Mouse (Mus musculus) midbrain, embryonic 15.5 days (tissue): Measurements from ENCODE around the gene Flywch1. TPM values are rescaled to one million over a fixed set of nuclear protein-coding genes. Genes with fewer than 3 reads are reported as not detected.
A peak's percentile ranks its signal among the peaks of the same experiment; 100 is the strongest.

Experiments
- ATAC-seq: fragments of 200-750 bp; cut with Nextera tagmentation; replicated peaks from 2 replicates; pipeline ENCODE4 v1.8.0; 2017; ENCODE audit warnings: moderate TSS enrichment
- H3K27ac ChIP-seq: fragments of 300-500 bp; sonication (generic); 2 replicates; pipeline ENCODE4 v1.5.1; 2015; ENCODE audit warnings: mild to moderate bottlenecking, inconsistent platforms
- H3K27me3 ChIP-seq: fragments of 300-500 bp; sonication (generic); replicated peaks from 2 replicates; pipeline ENCODE4 v1.6.1; 2015; ENCODE audit warnings: inconsistent platforms
- H3K36me3 ChIP-seq: fragments of 300-500 bp; sonication (generic); replicated peaks from 2 replicates; pipeline ENCODE4 v1.6.1; 2015; ENCODE audit warnings: inconsistent platforms
- H3K4me1 ChIP-seq: fragments of 300-500 bp; sonication (generic); 2 replicates; pipeline ENCODE4 v1.6.1; 2015; ENCODE audit warnings: inconsistent platforms
- H3K4me2 ChIP-seq: fragments of 300-500 bp; sonication (generic); 2 replicates; pipeline ENCODE4 v1.6.1; 2015; ENCODE audit warnings: inconsistent platforms, mild to moderate bottlenecking, moderate library complexity
- H3K4me3 ChIP-seq: fragments of 300-500 bp; sonication (generic); 2 replicates; pipeline ENCODE4 v1.5.1; 2015; ENCODE audit warnings: mild to moderate bottlenecking, inconsistent platforms
- H3K9ac ChIP-seq: fragments of 300-500 bp; sonication (generic); 2 replicates; pipeline ENCODE4 v1.6.1; 2015; ENCODE audit warnings: mild to moderate bottlenecking, inconsistent platforms
- H3K9me3 ChIP-seq: fragments of 300-500 bp; sonication (generic); 2 replicates; pipeline ENCODE4 v1.6.1; 2016; ENCODE audit warnings: inconsistent platforms
- WGBS: fragments of 180-500 bp; shearing (Covaris S2); methylation state at CpG from one replicate; pipeline ENCODE4 v1.1.7; 2015; ENCODE audit warnings: mixed read lengths; 5-methylcytosine and 5-hydroxymethylcytosine counted together
- polyA plus RNA-seq: library from polyadenylated mRNA; unstranded; fragments of >200 nt; fragmentation: Nextera tagmentation; extraction: Ambion mirVana; gene quantifications from 2 replicates; pipeline ENCODE4 v1.2.1, GENCODE M21; 2015

Gene Flywch1
- polyA plus RNA-seq, 1 experiment from 2014 or later, result 242 TPM

DNA sequence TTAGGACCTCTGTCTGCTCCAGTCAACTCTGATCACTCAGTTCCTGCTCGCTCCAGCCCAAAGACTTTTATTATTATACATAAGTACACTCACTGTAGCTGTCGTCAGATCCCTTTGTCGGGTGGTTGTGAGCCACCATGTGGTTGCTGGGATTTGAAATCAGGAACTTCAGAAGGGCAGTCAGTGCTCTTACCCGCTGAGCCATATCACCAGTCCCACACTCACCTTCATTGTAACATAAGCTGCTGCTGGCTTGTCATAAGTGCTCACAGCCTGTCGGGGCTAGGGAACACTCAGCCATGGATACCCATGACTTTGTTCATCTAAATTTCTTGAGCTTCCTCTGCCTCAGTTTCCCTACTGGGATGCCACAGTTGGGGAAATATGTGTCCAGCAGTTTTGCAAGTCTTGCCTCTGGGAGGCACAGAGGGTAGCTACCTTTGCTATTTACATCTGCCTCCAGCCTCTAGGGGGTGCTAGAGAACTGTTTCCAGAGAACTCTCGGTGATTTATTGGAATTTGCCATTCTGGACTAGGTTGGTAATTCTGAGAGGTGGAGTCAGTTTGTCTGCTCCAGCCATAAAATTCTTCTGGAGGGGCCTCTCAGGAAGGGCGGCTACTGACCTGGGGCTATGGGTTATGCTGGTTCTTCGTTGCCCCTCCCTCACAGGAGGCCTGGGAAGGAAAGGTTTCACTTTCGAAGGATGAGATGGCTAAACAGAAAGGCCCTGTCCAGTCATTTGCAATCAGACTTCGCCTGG, 22.6 kb downstream of the Flywch1 start:
- WGBS, result 37% methylated on average over 10 of the region's 10 CpGs
- ATAC-seq, result no peak
- Histone ChIP-seq H3K4me3 (no peak overlapping the region), H3K9me3 (no peaks in the 10 kb centered on the region), H3K27me3 (peaks cover 31% of the 10 kb centered on the region), H3K4me2 (no peak overlapping the region), H3K36me3 (peaks cover 14% of the 10 kb centered on the region), H3K27ac (no peak overlapping the region), H3K4me1 (peaks cover 19% of the 10 kb centered on the region), H3K9ac (no peak overlapping the region)

DNA sequence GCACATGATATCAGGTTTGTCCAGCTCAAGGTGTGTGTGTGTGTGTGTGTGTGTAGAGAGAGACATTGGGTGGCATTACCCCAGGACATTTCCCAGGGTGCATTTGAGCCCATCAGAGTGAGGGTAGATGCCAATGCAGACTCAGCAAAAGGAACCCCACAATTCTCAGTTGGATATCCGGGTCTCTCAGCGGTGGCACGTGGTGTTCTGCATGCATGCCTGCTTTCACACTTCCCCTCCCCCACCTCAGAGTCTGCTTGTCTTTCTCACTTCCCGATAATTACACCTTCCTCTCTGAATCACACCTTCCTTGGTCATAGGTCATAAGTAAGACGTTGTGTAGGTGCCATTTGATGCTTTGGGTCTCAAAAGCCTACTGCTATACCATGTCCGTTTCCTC, 23.4 kb downstream of the Flywch1 start:
- Histone ChIP-seq H3K27me3 (peaks cover 39% of the 10 kb centered on the region), H3K9me3 (no peaks in the 10 kb centered on the region), H3K27ac (no peak overlapping the region), H3K4me1 (peaks cover 19% of the 10 kb centered on the region), H3K4me2 (no peak overlapping the region), H3K9ac (no peak overlapping the region), H3K36me3 (peaks cover 6% of the 10 kb centered on the region), H3K4me3 (no peak overlapping the region)
- 49% methylated on average over 6 of the region's 6 CpGs for WGBS
- ATAC-seq, result no peak

DNA sequence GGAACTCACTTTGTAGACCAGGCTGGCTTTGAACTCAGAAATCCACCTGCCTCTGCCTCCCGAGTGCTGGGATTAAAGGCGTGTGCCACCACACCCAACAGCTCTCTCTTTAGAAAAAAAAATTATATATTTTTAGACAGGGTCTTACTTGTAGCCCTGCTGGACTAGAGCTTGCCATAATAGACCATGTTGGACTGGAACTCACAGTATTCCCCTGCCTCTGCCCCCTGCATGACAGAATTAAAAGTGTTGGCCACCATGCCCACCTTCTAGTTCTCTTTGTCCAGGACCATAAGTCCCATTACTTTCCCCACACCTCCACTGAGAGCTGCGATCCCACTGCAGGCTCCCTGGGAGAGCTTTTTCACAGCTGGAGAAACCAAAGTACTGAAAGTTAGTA, 23.9 kb downstream of the Flywch1 start:
- 85% methylated on average over 3 of the region's 3 CpGs for WGBS

DNA sequence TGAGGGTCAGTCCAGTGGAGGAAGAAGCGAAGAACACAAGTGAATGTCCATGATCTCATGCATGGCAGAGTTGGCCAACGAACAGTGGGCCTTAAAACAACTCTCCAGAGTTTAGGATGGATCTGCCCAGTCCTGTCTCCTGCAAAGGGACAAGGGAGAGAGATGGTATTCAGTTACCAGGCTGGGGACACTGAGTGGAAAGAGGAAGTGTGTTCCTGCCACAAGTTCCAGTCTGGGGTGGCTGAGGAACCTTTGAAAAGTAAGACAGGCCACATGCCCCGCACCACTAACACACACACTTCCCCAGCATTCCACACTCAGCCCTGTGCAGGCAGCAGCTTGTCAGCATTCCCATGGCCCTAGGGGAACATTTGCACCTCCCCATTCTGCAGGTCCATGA, 24.6 kb downstream of the Flywch1 start:
- H3K4me2 ChIP-seq, result no peak overlapping the region
- H3K36me3 ChIP-seq, result no peaks in the 10 kb centered on the region; the same call in 1 of the 2 replicates
- no peaks in the 10 kb centered on the region for H3K9me3 ChIP-seq
- no peak overlapping the region for H3K27ac ChIP-seq
- H3K4me1 ChIP-seq, result peaks cover 27% of the 10 kb centered on the region
- WGBS, result 89% methylated on average over 3 of the region's 3 CpGs
- ATAC-seq, result no peak
- H3K4me3 ChIP-seq, result no peak overlapping the region
- H3K9ac ChIP-seq, result no peak overlapping the region
- H3K27me3 ChIP-seq, result peaks cover 52% of the 10 kb centered on the region

More for the DNA sequence above, 23.9 kb downstream of the Flywch1 start:
- Histone ChIP-seq H3K27me3 (peaks cover 45% of the 10 kb centered on the region), H3K27ac (no peak overlapping the region), H3K9me3 (no peaks in the 10 kb centered on the region), H3K36me3 (peaks cover under 1% of the 10 kb centered on the region), H3K4me3 (no peak overlapping the region), H3K4me2 (no peak overlapping the region), H3K4me1 (peaks cover 21% of the 10 kb centered on the region), H3K9ac (no peak overlapping the region)
- ATAC-seq, result no peak

DNA sequence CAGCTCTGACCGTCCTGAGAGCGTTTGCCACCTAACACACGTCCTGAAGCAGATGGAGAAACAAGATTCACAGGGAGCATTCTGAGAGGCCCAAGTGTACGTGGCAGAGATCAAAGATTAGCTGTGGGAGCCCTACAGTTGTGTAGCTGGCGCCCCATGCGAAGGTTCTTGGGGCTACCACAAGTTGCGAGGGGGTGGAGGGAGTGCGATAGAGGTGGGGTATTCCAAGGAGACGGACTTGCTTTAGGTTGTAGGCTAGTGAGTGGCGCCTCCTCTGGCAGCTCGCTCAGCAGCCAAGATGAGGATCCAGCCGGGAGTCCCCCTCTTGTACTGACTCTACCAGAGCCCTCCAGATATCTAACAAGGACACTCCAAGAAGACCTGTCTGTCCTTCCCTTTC, 25.1 kb downstream of the Flywch1 start:
- ATAC-seq, result no peak; the same call in 1 of the 2 replicates
- peaks cover 56% of the 10 kb centered on the region for H3K27me3 ChIP-seq
- WGBS, result 3% methylated on average over 12 of the region's 12 CpGs
- no peaks in the 10 kb centered on the region; the same call in 1 of the 2 replicates for H3K36me3 ChIP-seq
- no peak overlapping the region for H3K9ac ChIP-seq
- H3K27ac ChIP-seq, result no peak overlapping the region
- no peaks in the 10 kb centered on the region for H3K9me3 ChIP-seq
- H3K4me1 ChIP-seq, result peaks cover 27% of the 10 kb centered on the region
- peak overlapping the region; percentile 45; the same call in 1 of the 2 replicates for H3K4me3 ChIP-seq
- H3K4me2 ChIP-seq, result peak overlapping the region; percentile 86

DNA sequence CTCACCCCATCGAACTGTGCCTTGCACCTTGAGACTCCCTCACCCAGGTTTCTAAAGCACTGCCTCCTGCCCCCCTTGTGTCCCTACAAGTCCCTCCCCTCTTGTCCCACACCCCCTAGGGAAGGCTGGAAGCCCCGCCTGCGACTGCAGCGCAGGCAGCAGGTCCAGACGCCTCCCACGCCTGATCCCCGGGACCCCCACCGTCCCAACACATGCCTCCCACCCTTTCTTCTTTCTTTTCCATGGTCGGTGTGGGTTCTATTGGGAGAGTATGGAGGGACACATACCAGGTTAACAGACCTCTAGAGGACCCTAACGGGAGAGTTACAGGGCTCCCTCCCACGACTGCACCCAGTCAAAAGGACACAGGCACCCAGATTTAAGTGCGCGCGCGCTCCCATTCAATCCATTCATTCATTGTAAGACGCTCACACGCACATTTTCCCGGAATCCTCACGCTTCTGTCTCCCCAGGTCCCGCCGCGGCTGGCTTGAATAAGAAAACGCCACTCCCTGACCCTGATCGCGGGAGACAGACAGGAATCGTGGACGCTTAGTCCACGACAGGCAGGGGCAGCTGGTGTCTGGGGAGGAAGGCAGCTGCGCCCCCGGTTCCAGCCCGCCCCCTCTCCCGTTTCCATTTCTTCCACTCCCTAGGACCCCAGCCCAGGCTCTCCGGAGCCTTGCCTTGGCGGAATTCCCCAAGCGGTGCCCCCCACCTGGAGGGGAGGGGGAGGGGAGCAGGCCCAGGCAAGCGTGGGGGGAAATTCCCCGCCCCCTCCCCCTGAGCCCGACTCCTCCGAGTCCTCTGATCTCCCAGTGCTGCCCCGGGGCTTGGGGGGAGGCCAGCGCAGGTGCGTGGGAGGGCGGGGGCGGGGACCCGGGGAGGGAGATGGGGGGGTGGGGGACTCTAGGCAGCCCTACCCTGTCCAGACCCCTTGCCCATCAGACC, 25.8 kb downstream of the Flywch1 start, which contains the start of gene Kremen2:
TSS of gene Kremen2 (minus strand) at position 533 of the 951 bp plus-strand sequence.
- H3K27me3 ChIP-seq, result peaks cover 63% of the 10 kb centered on the region
- 1% methylated on average over 44 of the region's 45 CpGs for WGBS
- ATAC-seq, result peak; percentile 43; the same call in 1 of the 2 replicates
- peak within 1 kb of the TSS; percentile 53 for H3K9ac ChIP-seq
- H3K9me3 ChIP-seq, result no peaks in the 10 kb centered on the region
- peaks cover 31% of the 10 kb centered on the region for H3K4me1 ChIP-seq
- peak within 1 kb of the TSS; percentile 86 for H3K4me2 ChIP-seq
- peak within 1 kb of the TSS; percentile 45 for H3K4me3 ChIP-seq
- no peaks in the 10 kb centered on the region for H3K36me3 ChIP-seq
- no peak within 1 kb of the TSS for H3K27ac ChIP-seq

DNA sequence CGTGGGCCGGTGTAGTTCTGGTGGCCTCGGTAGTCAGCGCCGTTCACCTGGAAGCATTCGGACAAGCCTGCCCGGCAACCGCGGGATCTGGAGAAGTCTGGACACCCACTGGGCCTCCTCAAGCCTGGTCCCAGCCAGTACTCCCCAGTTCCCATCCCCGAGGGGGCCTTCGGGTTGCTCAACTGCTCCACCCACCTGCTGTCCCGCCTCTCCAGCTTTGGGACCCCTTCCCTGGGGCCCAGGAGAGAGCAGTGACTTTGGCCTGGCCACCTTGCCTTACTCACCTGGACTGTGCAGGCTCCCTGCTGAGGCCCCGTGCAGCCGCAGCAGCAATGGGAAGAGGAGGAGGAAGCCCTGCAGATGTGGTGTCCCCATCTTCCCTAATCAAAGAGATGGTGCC, 26.8 kb downstream of the Flywch1 start:
- Histone ChIP-seq H3K27ac (no peak overlapping the region), H3K4me2 (peak overlapping the region; percentile 86), H3K4me3 (peak overlapping the region; percentile 45), H3K9me3 (no peaks in the 10 kb centered on the region), H3K4me1 (peaks cover 33% of the 10 kb centered on the region), H3K36me3 (no peaks in the 10 kb centered on the region), H3K9ac (no peak overlapping the region), H3K27me3 (peaks cover 64% of the 10 kb centered on the region)
- ATAC-seq, result no peak
- 3% methylated on average over 14 of the region's 14 CpGs for WGBS

DNA sequence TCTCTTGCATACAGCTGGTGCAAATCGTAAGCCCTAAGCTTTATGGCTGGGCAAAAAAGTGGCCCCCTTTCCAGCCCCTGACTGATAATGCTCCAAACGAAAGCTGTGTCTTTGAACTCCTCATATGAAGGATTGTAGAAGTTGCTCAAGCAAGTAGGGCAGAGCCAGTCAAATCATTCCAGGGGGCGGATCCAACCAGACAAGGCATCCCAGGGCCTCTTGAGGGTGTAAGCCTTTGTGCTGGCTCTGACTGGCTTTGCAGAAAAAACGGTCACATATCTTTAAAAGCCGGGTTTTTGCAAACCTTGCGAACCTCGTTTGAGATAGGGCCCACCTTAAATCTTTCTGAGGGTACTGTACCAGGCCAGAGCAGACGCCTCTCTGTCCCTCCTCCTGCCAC, 27.3 kb downstream of the Flywch1 start:
- no peak for ATAC-seq
- no peak overlapping the region for H3K4me2 ChIP-seq
- peaks cover 37% of the 10 kb centered on the region for H3K4me1 ChIP-seq
- no peak overlapping the region for H3K4me3 ChIP-seq
- H3K9me3 ChIP-seq, result no peaks in the 10 kb centered on the region
- peaks cover 64% of the 10 kb centered on the region for H3K27me3 ChIP-seq
- WGBS, result 21% methylated on average over 8 of the region's 8 CpGs
- no peak overlapping the region for H3K9ac ChIP-seq
- no peak overlapping the region for H3K27ac ChIP-seq
- H3K36me3 ChIP-seq, result no peaks in the 10 kb centered on the region

DNA sequence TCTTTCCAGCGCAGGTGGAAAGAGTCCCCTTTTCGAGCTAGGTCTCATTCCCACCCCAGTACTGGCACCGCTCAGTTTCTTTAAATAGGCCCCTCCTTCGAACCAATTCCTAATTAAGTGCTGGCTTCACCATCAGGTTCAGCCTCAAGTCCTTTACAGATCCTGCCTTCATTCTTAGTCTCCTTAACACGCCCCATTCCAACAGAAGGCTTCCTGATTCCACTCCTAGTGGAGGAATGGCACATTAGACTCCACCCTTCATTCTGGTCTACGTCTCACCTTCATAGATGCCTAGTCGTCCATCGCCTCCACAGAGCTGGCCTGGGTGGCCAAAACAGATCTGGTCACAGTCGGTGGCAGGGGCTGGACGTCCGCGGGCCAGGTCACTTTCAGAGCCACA, 28.5 kb downstream of the Flywch1 start:
- Histone ChIP-seq H3K27me3 (peaks cover 64% of the 10 kb centered on the region), H3K4me1 (peaks cover 48% of the 10 kb centered on the region), H3K4me2 (no peak overlapping the region), H3K36me3 (no peaks in the 10 kb centered on the region), H3K9me3 (no peaks in the 10 kb centered on the region), H3K4me3 (peak overlapping the region; percentile 22; the same call in 1 of the 2 replicates), H3K9ac (no peak overlapping the region), H3K27ac (no peak overlapping the region)
- WGBS, result 63% methylated on average over 12 of the region's 12 CpGs
- ATAC-seq, result no peak

DNA sequence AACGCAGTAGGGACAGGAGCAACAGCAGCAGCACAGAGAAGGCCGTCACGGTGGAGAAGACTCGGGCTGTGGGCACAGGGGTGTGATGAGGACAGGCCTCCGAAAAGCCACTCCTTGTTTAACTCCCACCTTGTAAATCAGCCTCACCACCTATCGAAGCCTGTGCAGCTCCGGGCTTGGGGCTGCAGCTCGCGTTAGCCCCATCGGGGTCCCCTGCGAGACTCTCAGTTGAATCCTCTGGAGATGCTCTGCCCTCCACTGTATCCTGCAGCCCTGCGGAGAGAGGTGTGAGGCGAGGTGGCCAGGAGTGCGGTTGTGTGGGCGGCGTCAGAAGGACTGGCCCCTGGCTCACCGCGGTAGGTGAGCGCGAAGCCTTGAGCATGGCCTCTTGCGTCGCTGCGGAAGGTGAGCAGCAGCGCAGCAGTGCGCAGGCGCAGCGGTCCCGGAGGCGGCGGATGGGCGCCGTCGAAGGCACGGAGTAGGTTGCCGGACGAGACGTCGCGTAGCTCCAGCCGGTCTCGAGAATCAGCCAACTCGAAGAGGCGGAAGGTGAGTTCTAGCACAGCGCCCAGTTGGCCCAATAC, 29.1 kb downstream of the Flywch1 start:
- Histone ChIP-seq H3K4me3 (peak overlapping the region; percentile 22), H3K27me3 (peaks cover 59% of the 10 kb centered on the region), H3K4me2 (peak overlapping the region; percentile 40), H3K27ac (no peak overlapping the region), H3K36me3 (no peaks in the 10 kb centered on the region), H3K4me1 (peaks cover 54% of the 10 kb centered on the region), H3K9me3 (no peaks in the 10 kb centered on the region), H3K9ac (no peak overlapping the region)
- no peak for ATAC-seq
- WGBS, result 8% methylated on average over 44 of the region's 44 CpGs

DNA sequence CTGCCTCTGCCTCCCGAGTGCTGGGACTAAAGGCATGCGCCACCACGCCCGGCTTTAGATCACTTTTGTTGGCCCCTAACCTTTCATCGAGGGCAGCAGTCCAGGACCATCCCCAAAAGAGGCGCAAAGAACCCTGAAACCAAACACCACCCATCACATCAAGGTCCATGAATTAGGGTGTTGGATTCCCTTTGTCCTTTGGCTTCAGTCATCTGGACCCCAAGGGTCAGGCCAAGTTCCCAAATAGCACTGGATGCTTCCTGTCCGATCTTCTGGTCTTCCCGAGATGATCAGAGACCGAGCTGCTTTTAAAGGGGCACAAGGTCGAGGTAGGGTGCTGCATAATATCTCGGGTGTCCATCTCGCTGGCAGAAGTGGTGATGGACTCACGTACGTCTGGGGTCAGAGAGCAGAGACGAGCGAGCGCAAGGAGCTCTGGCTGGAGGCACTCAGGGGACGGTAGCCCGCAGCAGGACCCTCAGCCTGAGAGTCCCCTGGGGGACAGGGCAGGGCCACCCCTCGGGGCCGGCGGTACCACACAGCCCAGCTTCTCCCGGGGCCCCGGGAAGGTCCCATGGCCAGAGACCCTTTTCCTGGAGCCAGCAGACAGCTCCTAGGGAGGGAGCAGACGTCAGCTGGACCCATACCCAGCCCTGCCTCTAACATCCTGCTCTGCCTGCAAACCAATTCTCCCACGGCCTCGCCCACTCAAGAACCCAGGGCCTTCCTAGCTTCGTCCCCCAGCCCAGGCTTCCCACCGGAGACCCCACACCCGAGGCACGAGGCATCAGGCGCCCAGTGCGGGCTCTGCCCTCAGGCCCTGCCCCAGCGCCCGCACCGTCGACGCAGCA, 29.8 kb downstream of the Flywch1 start:
- Histone ChIP-seq H3K4me3 (peak overlapping the region; percentile 22; the same call in 1 of the 2 replicates), H3K27ac (no peak overlapping the region), H3K4me2 (peak overlapping the region; percentile 40), H3K4me1 (peaks cover 55% of the 10 kb centered on the region), H3K9ac (no peak overlapping the region), H3K27me3 (peaks cover 53% of the 10 kb centered on the region), H3K36me3 (0 out of 2 replicates have a peak, but pooled peaks cover under 1% of the 10 kb centered on the region), H3K9me3 (no peaks in the 10 kb centered on the region)
- no peak for ATAC-seq
- 50% methylated on average over 38 of the region's 38 CpGs for WGBS
